Mouse (Mus musculus) forebrain, embryonic 16.5 days (tissue): ENCODE results near the gene 4930402H24Rik. TPM values are rescaled to one million over a fixed set of nuclear protein-coding genes. Genes with fewer than 3 reads are reported as not detected.

Experiments
- ATAC-seq: fragments of 200-750 bp; cut with Nextera tagmentation; 2 replicates; pipeline ENCODE4 v1.8.0; 2017; ENCODE audit warnings: mild to moderate bottlenecking, moderate library complexity
- H3K27ac ChIP-seq: fragments of 300-500 bp; sonication (generic); 2 replicates; pipeline ENCODE4 v1.5.1; 2014; ENCODE audit warnings: low read length, control low read depth
- H3K27me3 ChIP-seq: fragments of 300-500 bp; sonication (generic); replicated peaks from 2 replicates; pipeline ENCODE4 v1.6.1; 2014; ENCODE audit warnings: low read length; ENCODE audit not compliant: control insufficient read depth, insufficient read depth
- H3K36me3 ChIP-seq: fragments of 300-500 bp; sonication (generic); 2 replicates; pipeline ENCODE4 v1.6.1; 2014; ENCODE audit not compliant: control insufficient read depth, insufficient read depth
- H3K4me1 ChIP-seq: fragments of 300-500 bp; sonication (generic); replicated peaks from 2 replicates; pipeline ENCODE4 v1.6.1; 2014; ENCODE audit warnings: low read length; ENCODE audit not compliant: control insufficient read depth, insufficient read depth
- H3K4me2 ChIP-seq: fragments of 300-500 bp; sonication (generic); 2 replicates; pipeline ENCODE4 v1.6.1; 2014; ENCODE audit warnings: mild to moderate bottlenecking, low read length, control low read depth
- H3K4me3 ChIP-seq: fragments of 300-500 bp; sonication (generic); replicated peaks from 2 replicates; pipeline ENCODE4 v1.5.1; 2014; ENCODE audit warnings: mild to moderate bottlenecking, low read length, control low read depth
- H3K9ac ChIP-seq: fragments of 300-500 bp; sonication (generic); replicated peaks from 2 replicates; pipeline ENCODE4 v1.6.1; 2014; ENCODE audit warnings: low read depth, low read length, control low read depth
- H3K9me3 ChIP-seq: fragments of 300-500 bp; sonication (generic); 2 replicates; pipeline ENCODE4 v1.6.1; 2016; ENCODE audit warnings: low read length; ENCODE audit not compliant: control insufficient read depth
- WGBS: fragments of 180-500 bp; shearing (Covaris S2); extraction: QIAGEN DNeasy Blood & Tissue Kit; methylation state at CpG from one replicate; pipeline ENCODE4 v1.1.7; 2014; 5-methylcytosine and 5-hydroxymethylcytosine counted together
- polyA plus RNA-seq: library from polyadenylated mRNA; unstranded; fragments of >200 nt; fragmentation: Nextera tagmentation; extraction: Ambion mirVana; gene quantifications from 2 replicates; pipeline ENCODE4 v1.2.1, GENCODE M21; 2015

Gene 4930402H24Rik
- polyA plus RNA-seq, 1 experiment from 2014 or later, result 109 TPM

DNA sequence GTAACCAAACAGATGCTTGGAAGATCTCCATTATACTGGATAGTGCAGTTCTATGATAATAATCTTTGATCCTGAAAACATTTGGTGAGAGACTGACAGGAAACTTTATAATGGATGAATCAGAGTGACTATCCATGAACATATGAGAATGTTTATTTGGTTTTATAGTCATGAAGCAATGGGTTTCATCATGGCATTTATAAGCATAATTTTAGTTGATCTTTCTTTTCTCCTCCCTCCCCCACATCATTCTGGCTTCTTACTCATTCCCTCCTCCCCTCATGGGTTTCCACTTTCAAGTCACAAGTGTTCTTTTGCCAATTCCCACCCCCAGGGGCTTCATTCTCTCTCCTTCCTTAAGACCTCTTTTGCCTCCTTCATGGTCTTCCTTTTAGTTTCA lies 19.2 kb downstream of the 4930402H24Rik start:
- Histone ChIP-seq H3K27ac (no peak overlapping the region), H3K4me2 (no peak overlapping the region), H3K9ac (no peak overlapping the region), H3K27me3 (no peaks in the 10 kb centered on the region), H3K36me3 (no peaks in the 10 kb centered on the region), H3K9me3 (no peaks in the 10 kb centered on the region), H3K4me1 (no peaks in the 10 kb centered on the region), H3K4me3 (no peak overlapping the region)
- no peak for ATAC-seq

DNA sequence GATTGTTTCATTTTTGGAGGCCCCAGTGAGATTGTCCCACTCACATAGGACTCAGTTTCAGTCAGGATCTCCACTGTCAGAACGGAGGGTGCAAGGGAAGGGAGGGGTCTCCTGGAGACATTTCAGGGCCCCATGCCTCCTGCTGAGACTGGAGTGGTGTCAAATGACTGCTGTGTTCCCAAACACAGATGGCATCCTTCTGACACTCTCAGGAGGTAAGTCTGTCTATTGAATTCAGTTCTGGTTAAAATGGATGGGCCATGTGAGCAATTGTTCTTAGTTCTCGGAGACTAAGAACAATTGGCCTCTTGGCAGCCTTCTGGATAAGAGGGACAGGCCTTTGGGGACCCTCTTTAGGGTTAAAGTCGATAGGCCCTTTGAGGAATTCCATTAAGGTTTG lies 28.8 kb downstream of the 4930402H24Rik start:
- H3K36me3 ChIP-seq, result no peaks in the 10 kb centered on the region
- 54% methylated on average over 3 of the region's 3 CpGs for WGBS
- H3K4me2 ChIP-seq, result no peak overlapping the region

DNA sequence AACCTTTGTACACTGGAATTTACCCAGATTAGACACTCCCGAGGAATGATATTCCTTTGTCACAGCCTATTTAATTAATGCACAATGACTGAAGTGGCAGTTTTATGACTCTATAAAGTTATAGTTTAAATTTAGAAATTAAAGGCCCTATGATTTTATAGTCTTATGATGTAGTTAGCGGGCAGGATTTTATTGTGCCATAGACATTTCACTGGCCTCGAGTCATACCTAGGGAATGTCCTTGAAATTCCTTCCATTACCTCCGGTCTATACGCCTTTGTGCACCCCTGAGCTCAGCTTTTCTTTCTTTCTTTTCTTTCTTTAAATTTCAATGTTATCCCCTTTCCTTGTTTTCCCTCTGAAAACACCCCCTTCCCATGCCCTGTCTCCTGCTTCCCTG lies 35.3 kb downstream of the 4930402H24Rik start:
- 85% methylated on average over 5 of the region's 5 CpGs for WGBS
- H3K27ac ChIP-seq, result no peak overlapping the region
- H3K36me3 ChIP-seq, result no peaks in the 10 kb centered on the region
- no peak for ATAC-seq
- H3K9ac ChIP-seq, result no peak overlapping the region
- H3K27me3 ChIP-seq, result no peaks in the 10 kb centered on the region
- no peak overlapping the region for H3K4me2 ChIP-seq
- no peaks in the 10 kb centered on the region for H3K4me1 ChIP-seq
- no peak overlapping the region for H3K4me3 ChIP-seq
- H3K9me3 ChIP-seq, result no peaks in the 10 kb centered on the region

More for the DNA sequence above, 28.8 kb downstream of the 4930402H24Rik start:
- no peak for ATAC-seq
- no peak overlapping the region for H3K9ac ChIP-seq
- no peaks in the 10 kb centered on the region for H3K4me1 ChIP-seq
- H3K27ac ChIP-seq, result no peak overlapping the region
- H3K9me3 ChIP-seq, result no peaks in the 10 kb centered on the region
- no peaks in the 10 kb centered on the region for H3K27me3 ChIP-seq
- no peak overlapping the region for H3K4me3 ChIP-seq

DNA sequence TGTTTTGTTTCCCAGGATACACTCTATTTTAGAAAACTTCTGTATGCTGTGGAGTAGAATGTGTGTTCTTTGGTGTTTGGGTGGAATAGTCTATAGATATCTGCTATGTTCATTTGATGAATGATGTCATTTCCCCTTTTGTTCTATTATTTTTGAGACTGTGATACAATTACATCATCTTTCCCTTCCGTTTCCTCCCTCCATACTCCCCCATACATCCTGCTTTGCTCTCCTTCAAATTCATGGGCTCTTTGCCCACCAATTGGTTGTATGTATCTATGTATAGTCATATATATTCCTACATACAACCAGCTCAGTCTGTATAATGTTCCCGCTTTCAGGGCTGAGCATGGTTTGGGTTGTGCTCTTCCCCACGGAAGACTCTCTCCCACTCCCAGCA lies 44.1 kb downstream of the 4930402H24Rik start:
- H3K4me1 ChIP-seq, result no peaks in the 10 kb centered on the region
- no peaks in the 10 kb centered on the region for H3K9me3 ChIP-seq

DNA sequence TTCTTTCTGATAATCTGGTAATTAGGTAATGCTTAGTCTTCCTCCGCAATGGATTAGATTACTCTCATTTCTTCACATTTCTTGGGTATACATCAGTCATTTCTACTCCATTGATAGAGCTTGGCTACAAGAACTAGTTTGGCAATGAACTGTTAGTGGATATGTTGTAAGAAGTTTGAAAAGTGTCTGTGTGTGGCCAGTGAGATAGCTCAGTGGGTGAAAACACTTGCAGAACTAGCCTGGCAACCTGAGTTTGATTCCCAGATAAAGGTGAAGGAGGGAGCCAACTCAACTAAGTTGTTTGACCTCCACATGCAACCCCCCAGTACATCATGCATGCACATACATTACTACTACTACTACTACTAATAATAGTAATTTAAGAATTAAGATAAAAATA lies 53.2 kb downstream of the 4930402H24Rik start:
- Histone ChIP-seq H3K4me2 (no peak overlapping the region), H3K27me3 (no peaks in the 10 kb centered on the region), H3K9ac (no peak overlapping the region), H3K4me1 (no peaks in the 10 kb centered on the region), H3K4me3 (no peak overlapping the region), H3K27ac (no peak overlapping the region), H3K36me3 (no peaks in the 10 kb centered on the region), H3K9me3 (no peaks in the 10 kb centered on the region)
- no peak for ATAC-seq
- 98% methylated on average over 1 of the region's 1 CpGs for WGBS

More for the DNA sequence above, 44.1 kb downstream of the 4930402H24Rik start:
- H3K27ac ChIP-seq, result no peak overlapping the region
- no peak overlapping the region for H3K9ac ChIP-seq
- ATAC-seq, result no peak
- H3K27me3 ChIP-seq, result no peaks in the 10 kb centered on the region
- no peak overlapping the region for H3K4me3 ChIP-seq
- WGBS, result 86% methylated on average over 3 of the region's 3 CpGs
- no peaks in the 10 kb centered on the region for H3K36me3 ChIP-seq
- H3K4me2 ChIP-seq, result no peak overlapping the region

DNA sequence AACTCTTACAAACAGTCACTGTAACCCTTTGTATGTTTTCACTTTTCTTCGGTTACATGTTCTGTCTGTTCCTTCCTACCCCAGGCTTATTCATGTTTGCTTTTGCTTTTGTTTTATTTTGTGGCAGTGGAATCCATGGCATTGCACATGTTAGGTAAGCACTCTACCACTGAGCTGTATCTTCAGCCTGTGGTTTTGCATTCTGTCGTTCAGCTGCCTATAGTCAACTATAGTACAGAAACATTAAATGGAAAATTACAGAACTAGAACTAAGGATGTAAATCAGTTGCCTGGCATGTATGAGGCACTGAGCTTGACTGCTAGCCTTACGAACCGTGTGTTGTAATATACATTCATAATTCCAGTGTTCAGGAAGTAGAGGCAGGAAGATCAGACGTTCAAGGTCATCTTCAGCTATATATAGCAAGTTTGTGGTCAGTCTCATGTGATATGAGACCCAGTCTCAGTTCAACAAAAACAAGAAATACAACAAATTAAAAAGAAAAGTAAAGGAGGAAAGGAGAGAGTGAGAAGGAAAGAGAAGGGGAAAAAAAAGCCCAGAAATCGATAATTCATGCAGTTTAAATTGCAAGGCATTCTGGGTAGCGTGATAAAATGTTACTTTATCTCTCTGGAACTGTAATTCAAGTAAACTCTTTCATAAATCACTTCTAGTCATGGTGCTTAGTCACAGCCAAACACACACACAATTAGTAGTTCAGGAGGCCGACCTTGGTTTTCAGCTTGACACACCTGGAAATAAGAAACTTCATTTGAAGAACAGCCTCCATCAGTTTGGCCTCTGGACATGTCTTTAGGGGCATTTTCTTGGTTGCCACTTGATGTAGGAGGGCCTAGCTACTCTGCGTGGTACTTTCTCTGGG lies 54.6 kb downstream of the 4930402H24Rik start:
- H3K4me3 ChIP-seq, result no peak overlapping the region
- 86% methylated on average over 9 of the region's 9 CpGs for WGBS
- no peak overlapping the region for H3K27ac ChIP-seq
- no peak overlapping the region for H3K9ac ChIP-seq
- H3K4me2 ChIP-seq, result no peak overlapping the region
- no peaks in the 10 kb centered on the region for H3K9me3 ChIP-seq
- no peak for ATAC-seq
- H3K36me3 ChIP-seq, result no peaks in the 10 kb centered on the region
- H3K27me3 ChIP-seq, result no peaks in the 10 kb centered on the region
- no peaks in the 10 kb centered on the region for H3K4me1 ChIP-seq

DNA sequence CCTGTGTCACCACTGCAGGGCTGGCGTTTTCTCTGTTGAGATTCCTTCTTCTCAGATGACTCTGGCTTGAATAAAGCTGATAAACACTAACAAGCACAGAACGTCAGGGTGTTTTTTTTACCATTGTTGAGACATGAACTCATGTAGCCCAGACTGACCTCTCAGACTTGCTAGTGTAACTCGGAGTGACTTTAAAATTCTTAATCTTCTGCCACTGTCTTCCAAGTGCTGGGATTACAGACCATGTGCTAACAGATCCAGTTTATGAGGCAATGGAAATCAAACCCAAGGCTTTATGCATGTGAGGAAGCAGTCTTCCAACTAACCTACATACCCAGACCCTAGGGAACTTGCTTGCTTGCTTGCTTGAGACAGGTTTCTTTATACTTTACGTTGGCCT lies 56.5 kb downstream of the 4930402H24Rik start:
- WGBS, result 80% methylated on average over 4 of the region's 4 CpGs

DNA sequence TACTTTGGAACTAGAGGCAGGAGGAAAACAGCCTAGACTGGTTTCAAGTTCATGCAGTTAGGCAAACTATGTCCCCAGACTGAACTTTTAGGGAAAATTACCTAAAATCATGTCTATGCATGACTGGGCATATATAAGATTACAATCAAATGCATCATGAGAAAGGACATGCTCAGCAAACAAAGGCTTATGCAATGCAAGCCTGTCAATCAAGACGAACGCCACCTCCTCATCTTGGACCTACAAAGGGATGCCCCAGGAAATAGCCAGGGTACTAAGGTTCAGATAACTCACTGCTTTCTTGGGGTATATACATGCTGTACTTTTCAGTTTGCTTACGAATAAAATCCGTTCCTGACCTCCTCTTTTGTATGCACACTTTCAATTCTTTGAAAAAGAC lies 57.9 kb downstream of the 4930402H24Rik start:
- Histone ChIP-seq H3K4me1 (no peaks in the 10 kb centered on the region), H3K27ac (no peak overlapping the region), H3K4me2 (no peak overlapping the region), H3K9ac (no peak overlapping the region), H3K9me3 (no peaks in the 10 kb centered on the region), H3K27me3 (no peaks in the 10 kb centered on the region), H3K36me3 (no peaks in the 10 kb centered on the region), H3K4me3 (no peak overlapping the region)
- ATAC-seq, result no peak
- 86% methylated on average over 4 of the region's 4 CpGs for WGBS

More for the DNA sequence above, 56.5 kb downstream of the 4930402H24Rik start:
- Histone ChIP-seq H3K4me1 (no peaks in the 10 kb centered on the region), H3K4me3 (no peak overlapping the region), H3K9me3 (no peaks in the 10 kb centered on the region), H3K4me2 (no peak overlapping the region), H3K9ac (no peak overlapping the region), H3K36me3 (no peaks in the 10 kb centered on the region), H3K27ac (no peak overlapping the region), H3K27me3 (no peaks in the 10 kb centered on the region)
- no peak for ATAC-seq

DNA sequence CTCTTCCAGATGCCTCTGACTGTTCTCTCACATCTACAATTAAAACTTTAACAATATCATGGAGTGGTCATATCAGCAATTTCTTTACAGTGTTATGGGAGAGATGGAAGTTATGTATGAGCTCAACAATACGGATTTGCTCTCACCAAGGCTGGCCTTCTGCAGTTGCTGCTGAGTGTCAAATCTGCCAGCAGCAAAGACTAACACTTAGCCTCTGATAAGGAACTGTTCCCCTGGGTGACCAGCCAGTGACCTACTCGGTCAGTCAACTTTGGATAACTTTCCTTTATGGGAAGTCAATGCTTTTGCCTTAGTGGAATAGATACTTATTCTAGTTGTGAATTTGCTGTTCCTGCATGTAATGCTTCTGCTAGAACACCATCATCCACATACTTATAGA lies 62.6 kb downstream of the 4930402H24Rik start:
- no peak overlapping the region for H3K27ac ChIP-seq
- H3K27me3 ChIP-seq, result no peaks in the 10 kb centered on the region
- ATAC-seq, result no peak
- H3K4me2 ChIP-seq, result no peak overlapping the region
- WGBS, result 76% methylated on average over 2 of the region's 2 CpGs
- no peak overlapping the region for H3K9ac ChIP-seq
- no peaks in the 10 kb centered on the region for H3K9me3 ChIP-seq
- no peaks in the 10 kb centered on the region for H3K36me3 ChIP-seq
- H3K4me3 ChIP-seq, result no peak overlapping the region
- H3K4me1 ChIP-seq, result peaks cover 8% of the 10 kb centered on the region
